Mouse (Mus musculus): ENCODE measurements at regions not wholly inside any gene's neighbourhood (a gene's known extent, or its start where the extent isn't known, plus 50 kb on each side); places are given as distances from the start of the nearest gene placed in this dataset.

GRCm38 (mm10) chr1:41391071-41391470, 585.7 kb downstream of the Tmem182 start:
- TF ChIP-seq POLR2A (IDR thresholded peaks at IDR 0.05; ENCODE audit: low read depth, low read length) (no peak), CTCF (conservative IDR thresholded peaks at IDR 0.05; ENCODE audit: insufficient read depth, insufficient read length, low read depth, low read length) (no peak)
